Mouse (Mus musculus): Measurements from ENCODE around the gene Dao.

Dao gene

DNA sequence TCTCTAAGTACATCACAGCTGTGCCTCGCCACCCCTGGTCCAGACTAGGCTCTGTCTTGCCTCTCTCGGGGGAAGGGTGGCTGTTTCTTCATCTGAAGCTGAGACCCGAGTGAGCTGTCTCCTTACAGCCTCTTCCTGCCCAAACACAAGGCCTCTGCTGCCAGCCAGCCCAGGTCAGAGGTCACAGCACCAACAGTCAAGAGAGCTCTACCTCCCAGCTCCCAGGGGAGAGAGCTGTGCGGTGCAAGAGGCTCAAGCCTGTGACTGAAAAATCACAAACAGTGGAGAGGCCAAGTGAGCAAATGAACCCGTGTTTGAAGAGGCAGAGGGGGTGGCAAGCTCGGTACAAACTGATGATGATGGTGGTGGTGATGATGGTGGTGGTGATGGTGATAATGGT is 63.1 kb downstream of the Dao start:
- ATAC-seq (ENCODE audit: insufficient number of reproducible peaks, low FRiP score, low TSS enrichment) = no peak

DNA sequence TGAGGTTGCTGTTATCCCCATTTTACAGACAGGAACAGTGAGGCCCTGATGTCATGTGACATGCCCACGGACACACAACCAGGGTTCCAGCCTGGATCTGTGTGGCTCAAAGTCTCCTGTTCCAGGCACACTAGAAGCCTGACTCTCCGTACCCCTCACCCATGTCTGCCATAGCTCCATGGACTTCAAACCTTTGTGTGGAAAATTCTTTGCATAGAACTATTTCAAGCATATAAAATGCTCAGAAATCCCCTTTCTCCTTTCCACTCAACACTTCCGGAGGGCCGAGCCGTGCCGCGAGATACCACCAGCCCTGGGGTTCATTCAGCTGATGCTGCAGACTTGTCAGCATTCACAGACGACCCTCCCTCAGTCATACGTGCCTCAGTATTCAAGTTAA is 64.0 kb downstream of the Dao start:
- no peak for ATAC-seq (ENCODE audit: insufficient number of reproducible peaks, low FRiP score, low TSS enrichment)

DNA sequence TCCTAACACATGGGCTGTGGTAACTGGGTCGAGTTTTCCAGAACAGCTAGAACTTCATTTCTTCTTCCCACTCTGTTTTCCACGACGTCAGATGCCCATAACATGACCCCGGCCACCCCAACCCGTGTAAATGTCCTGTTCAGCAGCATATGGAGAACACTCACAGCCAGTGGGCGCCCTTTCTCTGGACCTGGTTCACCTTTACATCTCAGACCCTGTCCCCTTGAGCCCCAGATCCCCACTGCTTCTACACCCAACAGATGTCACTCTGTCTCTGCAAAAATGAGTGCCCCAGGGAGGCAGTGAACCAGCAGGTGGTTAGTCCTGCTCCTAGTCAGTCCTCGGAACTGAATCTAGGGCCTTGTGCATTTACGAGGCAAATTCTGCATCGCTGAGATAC is 64.5 kb downstream of the Dao start:
- ATAC-seq (ENCODE audit: insufficient number of reproducible peaks, low FRiP score, low TSS enrichment) = no peak

DNA sequence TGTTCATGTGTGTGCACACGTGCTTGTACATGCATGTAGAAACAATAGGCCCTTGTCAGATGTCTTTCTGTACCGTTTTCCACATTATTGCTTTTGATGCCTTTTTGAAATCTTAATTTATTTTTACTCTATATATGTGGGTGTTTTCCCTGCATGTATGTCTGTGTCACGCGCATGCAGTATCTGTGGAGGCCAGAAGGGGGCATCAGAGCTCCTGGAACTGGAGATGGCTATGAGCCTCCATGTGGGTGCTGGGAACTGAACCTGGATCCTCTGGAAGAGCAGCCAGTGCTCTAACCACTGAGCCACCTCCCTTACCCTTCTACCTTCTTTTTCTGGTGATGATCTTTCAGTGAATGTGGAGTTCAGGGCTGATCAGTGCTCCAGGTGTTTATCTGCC is 67.4 kb downstream of the Dao start:
- ATAC-seq (ENCODE audit: insufficient number of reproducible peaks, low FRiP score, low TSS enrichment) = no peak

DNA sequence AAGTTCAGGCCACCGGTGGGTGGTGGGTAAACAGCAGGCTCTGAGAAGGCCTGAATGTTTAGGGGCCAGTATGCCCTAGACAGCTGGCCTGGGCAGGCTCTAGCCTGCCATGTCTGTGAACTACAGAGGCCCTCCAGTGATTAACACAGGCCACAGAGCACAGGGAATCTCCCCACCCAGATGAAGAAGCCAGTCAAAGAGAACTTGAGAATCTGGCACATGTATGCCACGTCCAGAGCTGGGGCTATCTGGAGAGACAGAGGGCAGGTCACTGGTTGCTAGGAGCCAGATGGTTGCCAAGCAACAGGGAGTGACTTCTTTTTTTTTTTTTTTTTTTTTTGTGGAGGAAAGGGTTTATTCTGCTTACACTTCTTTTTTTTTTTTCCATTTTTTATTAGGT is 68.8 kb downstream of the Dao start:
- ATAC-seq (ENCODE audit: insufficient number of reproducible peaks, low FRiP score, low TSS enrichment) = no peak
